Mouse (Mus musculus): ENCODE results near the gene C1galt1c1. TPM values are rescaled to one million over a fixed set of nuclear protein-coding genes. Genes with fewer than 3 reads are reported as not detected.

C1galt1c1 gene
- total RNA-seq (2014; rRNA removed) (10.4 and 15.4 TPM in 2 replicates), polyA plus RNA-seq (2015; fragmentation: Nextera tagmentation; extraction: Ambion mirVana) (24.9 and 26.3 TPM in 2 replicates)

- DNase-seq (ENCODE audit: low spot score) (peak; percentile 95), ATAC-seq (peak; percentile 99)
- peak within 1 kb of the TSS; percentile 58 for H3K4me2 ChIP-seq (ENCODE audit: low read depth, low read length)
- no peaks in the 10 kb centered on the region for H3K9me3 ChIP-seq (ENCODE audit: low read length)
- no peaks in the 10 kb centered on the region for H3K36me3 ChIP-seq (ENCODE audit: insufficient read depth, low read length)
- peak; percentile 43 for TF ChIP-seq CTCF (IDR thresholded peaks at IDR 0.05; ENCODE audit: low read depth)
- peak within 1 kb of the TSS; percentile 89 for H3K27ac ChIP-seq
- peak within 1 kb of the TSS; percentile 61 for H3K9ac ChIP-seq (replicated peaks; ENCODE audit: low read length)
- no peaks in the 10 kb centered on the region for H3K4me1 ChIP-seq (ENCODE audit: insufficient read depth, low read length)
- WGBS: 27% methylated on average over 32 of the region's 43 CpGs
- H3K4me3 ChIP-seq (ENCODE audit: low read length): peak within 1 kb of the TSS; percentile 47
- no peaks in the 10 kb centered on the region for H3K27me3 ChIP-seq (ENCODE audit: insufficient read depth, low read length)
These were observed at the start of gene C1galt1c1 for GRCm38 (mm10) chrX:38634801-38635637. Gene C1galt1c1 (minus strand): TSS chrX:38635087.

DNA sequence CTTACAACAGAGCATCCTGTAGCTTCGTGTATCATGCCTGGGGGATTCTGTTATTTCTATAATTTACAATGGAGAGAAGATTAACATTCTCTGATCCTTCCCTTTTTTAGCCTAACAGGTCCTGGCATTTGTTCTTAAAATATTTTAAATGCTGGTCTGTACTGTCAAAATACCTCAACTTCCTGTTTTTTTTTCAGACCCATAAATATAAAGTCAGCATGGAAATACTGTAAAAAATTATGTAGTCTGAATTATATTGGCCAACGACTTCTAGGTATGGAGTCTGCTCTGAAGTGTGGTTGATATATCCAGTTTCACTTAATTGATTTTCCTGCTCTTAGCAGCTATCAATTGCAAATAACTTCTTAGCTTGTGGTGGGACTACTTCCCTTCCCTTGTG is 47.1 kb upstream of the C1galt1c1 start:
- WGBS: 55% methylated on average over 2 of the region's 2 CpGs

DNA sequence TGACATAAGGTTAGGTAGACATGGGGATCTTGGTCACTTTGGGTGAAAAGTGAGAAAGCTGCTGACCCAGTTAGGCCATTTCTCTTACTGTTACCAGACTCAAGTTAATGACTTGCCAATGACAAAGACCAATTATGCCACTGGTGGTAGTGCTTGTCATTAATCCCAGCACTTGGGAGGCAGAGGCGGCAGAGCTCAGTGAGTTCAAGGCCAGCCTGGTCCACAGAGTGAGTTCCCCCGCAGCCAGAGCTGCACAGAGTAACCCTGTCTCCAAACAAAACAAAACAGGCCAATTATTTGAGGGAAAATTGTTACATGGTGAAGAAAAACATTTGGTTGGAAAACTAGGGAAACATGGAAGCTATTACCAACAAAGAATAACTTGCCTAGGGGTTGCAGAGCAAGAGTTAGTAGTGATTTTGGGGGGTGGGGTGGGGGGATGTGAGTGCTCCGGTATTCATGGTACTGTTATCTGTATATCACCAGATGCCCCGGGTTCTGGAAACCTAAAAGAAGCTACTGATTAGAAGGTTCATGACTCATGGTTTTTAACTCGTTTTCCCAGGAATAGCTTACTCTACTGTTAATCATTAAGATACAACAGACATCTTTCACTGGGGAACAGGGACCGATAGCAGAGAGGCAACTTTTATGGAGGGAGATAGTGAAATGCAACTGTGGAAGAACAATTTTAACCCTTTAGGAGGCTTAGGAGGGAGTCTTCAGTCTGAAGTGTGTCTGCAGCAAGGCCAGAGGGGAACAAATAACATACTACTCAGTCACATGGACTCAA is 34.4 kb upstream of the C1galt1c1 start:
- DNase-seq (ENCODE audit: low spot score) (no peak), ATAC-seq (no peak)
- Histone ChIP-seq H3K27me3 (ENCODE audit: insufficient read depth, low read length) (no peaks in the 10 kb centered on the region), H3K4me3 (ENCODE audit: low read length) (no peak overlapping the region), H3K4me2 (ENCODE audit: low read depth, low read length) (no peak overlapping the region), H3K4me1 (ENCODE audit: insufficient read depth, low read length) (no peaks in the 10 kb centered on the region), H3K9ac (replicated peaks; ENCODE audit: low read length) (no peak overlapping the region), H3K9me3 (ENCODE audit: low read length) (no peaks in the 10 kb centered on the region), H3K27ac (no peak overlapping the region), H3K36me3 (ENCODE audit: insufficient read depth, low read length) (no peaks in the 10 kb centered on the region)
- TF ChIP-seq CTCF (IDR thresholded peaks at IDR 0.05; ENCODE audit: low read depth): no peak
- WGBS: 83% methylated on average over 6 of the region's 6 CpGs

More for the DNA sequence above, 47.1 kb upstream of the C1galt1c1 start:
- Histone ChIP-seq H3K9ac (replicated peaks; ENCODE audit: low read length) (no peak overlapping the region), H3K27ac (no peak overlapping the region), H3K9me3 (ENCODE audit: low read length) (no peaks in the 10 kb centered on the region), H3K4me1 (ENCODE audit: insufficient read depth, low read length) (no peaks in the 10 kb centered on the region), H3K27me3 (ENCODE audit: insufficient read depth, low read length) (no peaks in the 10 kb centered on the region), H3K4me2 (ENCODE audit: low read depth, low read length) (no peak overlapping the region), H3K4me3 (ENCODE audit: low read length) (no peak overlapping the region), H3K36me3 (ENCODE audit: insufficient read depth, low read length) (no peaks in the 10 kb centered on the region)
- ATAC-seq (no peak), DNase-seq (ENCODE audit: low spot score) (no peak)
- TF ChIP-seq CTCF (IDR thresholded peaks at IDR 0.05; ENCODE audit: low read depth): no peak

- no peaks in the 10 kb centered on the region for H3K27me3 ChIP-seq (ENCODE audit: insufficient read depth, low read length)
- H3K4me1 ChIP-seq (ENCODE audit: insufficient read depth, low read length): no peaks in the 10 kb centered on the region
- H3K36me3 ChIP-seq (ENCODE audit: insufficient read depth, low read length): no peaks in the 10 kb centered on the region
- ATAC-seq (no peak), DNase-seq (ENCODE audit: low spot score) (peak; percentile 3)
- no peak for TF ChIP-seq CTCF (IDR thresholded peaks at IDR 0.05; ENCODE audit: low read depth)
- H3K9ac ChIP-seq (replicated peaks; ENCODE audit: low read length): no peak overlapping the region
- H3K9me3 ChIP-seq (ENCODE audit: low read length): no peaks in the 10 kb centered on the region
- no peak overlapping the region for H3K4me3 ChIP-seq (ENCODE audit: low read length)
- H3K4me2 ChIP-seq (ENCODE audit: low read depth, low read length): no peak overlapping the region
- no peak overlapping the region for H3K27ac ChIP-seq
- 82% methylated on average over 4 of the region's 4 CpGs for WGBS
These were observed 21.5 kb upstream of the C1galt1c1 start for GRCm38 (mm10) chrX:38656206-38656883.

DNA sequence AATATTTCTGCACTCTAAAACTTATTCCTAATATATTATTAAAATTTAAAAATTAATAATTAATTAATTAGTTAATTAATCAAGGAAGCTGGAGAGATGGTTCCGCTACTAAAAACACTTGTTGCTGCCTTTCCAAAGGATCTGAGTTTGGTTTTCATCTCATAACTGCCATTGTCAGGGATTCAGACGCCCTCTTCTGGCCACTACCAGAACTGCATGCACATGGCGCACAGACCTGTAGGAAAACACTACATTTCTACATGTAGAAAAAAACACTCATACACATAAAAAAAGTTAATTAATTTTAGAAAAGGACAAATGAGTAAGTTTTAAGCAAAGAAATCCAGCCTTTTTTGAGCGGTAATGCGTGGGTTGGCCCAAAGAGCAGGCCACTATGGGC is 19.8 kb upstream of the C1galt1c1 start:
- no peaks in the 10 kb centered on the region for H3K4me1 ChIP-seq (ENCODE audit: insufficient read depth, low read length)
- 81% methylated on average over 5 of the region's 5 CpGs for WGBS
- TF ChIP-seq CTCF (IDR thresholded peaks at IDR 0.05; ENCODE audit: low read depth): peak; percentile 14; the same call in 1 of the 2 replicates
- no peak overlapping the region for H3K4me3 ChIP-seq (ENCODE audit: low read length)
- no peak overlapping the region for H3K4me2 ChIP-seq (ENCODE audit: low read depth, low read length)
- H3K36me3 ChIP-seq (ENCODE audit: insufficient read depth, low read length): no peaks in the 10 kb centered on the region
- H3K9ac ChIP-seq (replicated peaks; ENCODE audit: low read length): no peak overlapping the region
- no peak overlapping the region for H3K27ac ChIP-seq
- H3K27me3 ChIP-seq (ENCODE audit: insufficient read depth, low read length): no peaks in the 10 kb centered on the region
- no peak for DNase-seq (ENCODE audit: low spot score)
- no peaks in the 10 kb centered on the region for H3K9me3 ChIP-seq (ENCODE audit: low read length)
- no peak for ATAC-seq

- H3K36me3 ChIP-seq (ENCODE audit: insufficient read depth, low read length): no peaks in the 10 kb centered on the region
- ATAC-seq (no peak), DNase-seq (ENCODE audit: low spot score) (no peak)
- H3K9me3 ChIP-seq (ENCODE audit: low read length): no peaks in the 10 kb centered on the region
- no peak overlapping the region for H3K4me3 ChIP-seq (ENCODE audit: low read length)
- peak; percentile 14; the same call in 1 of the 2 replicates for TF ChIP-seq CTCF (IDR thresholded peaks at IDR 0.05; ENCODE audit: low read depth)
- no peak overlapping the region for H3K27ac ChIP-seq
- H3K4me1 ChIP-seq (ENCODE audit: insufficient read depth, low read length): no peaks in the 10 kb centered on the region
- H3K9ac ChIP-seq (replicated peaks; ENCODE audit: low read length): no peak overlapping the region
- WGBS: 75% methylated on average over 1 of the region's 1 CpGs
- no peak overlapping the region for H3K4me2 ChIP-seq (ENCODE audit: low read depth, low read length)
- no peaks in the 10 kb centered on the region for H3K27me3 ChIP-seq (ENCODE audit: insufficient read depth, low read length)
These were observed 18.3 kb upstream of the C1galt1c1 start for GRCm38 (mm10) chrX:38653181-38653580.
